Mouse (Mus musculus): Measurements from ENCODE around the gene Mcm9.

The Mcm9 gene

GRCm38 (mm10) chr10:53580137-53580536 is 50.1 kb downstream of the Mcm9 start:
- peak in 1 of 2 experiments; percentile 20 for DNase-seq (ENCODE audit: low spot score in 2 of 2)

GRCm38 (mm10) chr10:53568531-53568930 is 61.7 kb downstream of the Mcm9 start:
- no peak for DNase-seq (ENCODE audit: low spot score in 2 of 2)

DNA sequence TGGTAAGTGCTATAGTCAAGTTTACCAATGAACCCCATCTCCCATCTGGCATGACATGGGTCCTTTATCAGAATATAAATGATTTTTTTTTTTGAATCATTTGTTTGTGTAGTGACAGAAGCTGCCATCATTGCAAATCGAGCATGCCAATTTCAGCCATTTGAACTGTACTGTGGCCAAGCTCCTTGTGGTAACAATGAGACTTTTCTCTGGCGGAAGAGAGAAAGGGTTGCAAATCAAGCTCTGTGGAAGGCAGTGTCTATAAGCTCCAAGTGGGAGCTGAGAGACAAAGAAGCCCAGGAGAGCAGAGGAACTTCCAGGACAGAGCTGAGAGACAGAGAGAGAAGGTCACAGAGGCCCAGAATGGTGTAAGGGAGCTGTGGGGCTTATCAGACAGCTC is 64.7 kb downstream of the Mcm9 start:
- DNase-seq (ENCODE audit: low spot score in 2 of 2): no peak

DNA sequence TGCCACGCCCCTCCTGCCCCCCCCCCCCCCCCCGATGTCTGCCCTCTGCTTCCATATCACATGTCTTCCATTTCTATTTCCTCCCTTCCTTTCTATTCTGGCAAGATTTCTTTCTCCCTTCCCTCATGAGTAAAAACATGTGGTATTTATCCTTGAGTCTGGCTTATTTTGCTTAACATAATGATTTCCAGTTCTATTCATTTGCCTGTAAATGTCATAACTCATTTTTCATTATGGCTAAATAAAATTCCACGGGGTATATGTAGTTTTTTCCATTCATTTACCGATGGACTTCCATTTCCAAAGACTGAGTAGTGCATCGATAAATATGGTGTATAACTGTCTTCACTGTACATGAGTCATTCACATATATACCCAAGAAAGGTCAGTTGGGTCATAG is 68.2 kb downstream of the Mcm9 start:
- DNase-seq (ENCODE audit: low spot score in 2 of 2): no peak

DNA sequence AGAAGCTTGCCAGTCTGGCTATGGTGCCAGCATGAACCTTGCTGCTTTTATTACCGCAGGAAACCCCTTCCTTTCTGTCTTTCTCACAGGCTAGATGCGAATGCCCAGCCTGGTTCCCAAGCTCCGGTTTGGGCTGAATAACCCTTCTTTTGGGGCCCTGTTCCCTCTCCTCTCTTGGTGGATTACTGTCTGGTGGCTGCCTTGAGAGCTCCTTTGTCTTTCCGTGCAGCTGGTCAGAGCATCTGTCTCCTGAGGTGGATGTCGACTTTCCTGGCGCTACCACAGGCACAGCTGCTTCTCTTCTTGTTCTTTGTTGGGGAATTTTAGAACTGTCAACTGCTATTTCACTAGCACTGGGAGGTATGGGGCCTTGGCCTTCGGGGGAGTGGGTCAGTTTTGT is 92.6 kb downstream of the Mcm9 start:
- DNase-seq (ENCODE audit: low spot score in 2 of 2): peak in 1 of 2 experiments; percentile 17

DNA sequence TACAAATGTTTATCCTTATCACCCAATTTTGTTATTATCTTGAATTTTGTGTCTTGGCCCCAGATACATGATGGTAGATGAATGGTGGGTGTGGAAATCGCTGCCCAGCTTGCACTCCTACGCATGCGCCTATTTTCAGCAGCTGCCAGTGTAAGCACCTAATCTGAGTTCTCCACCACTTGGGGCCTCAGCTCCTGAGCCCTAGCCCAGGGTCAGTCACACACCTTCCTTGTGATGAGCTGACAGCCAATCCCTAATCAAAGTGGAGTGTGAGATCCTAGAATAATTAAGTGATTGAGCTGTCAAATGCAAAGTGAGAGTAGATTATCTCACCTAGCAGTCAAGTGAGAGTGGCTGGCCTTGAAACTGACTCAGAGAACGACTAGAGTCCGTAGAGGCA is 97.9 kb downstream of the Mcm9 start:
- DNase-seq (ENCODE audit: low spot score in 2 of 2): no peak

DNA sequence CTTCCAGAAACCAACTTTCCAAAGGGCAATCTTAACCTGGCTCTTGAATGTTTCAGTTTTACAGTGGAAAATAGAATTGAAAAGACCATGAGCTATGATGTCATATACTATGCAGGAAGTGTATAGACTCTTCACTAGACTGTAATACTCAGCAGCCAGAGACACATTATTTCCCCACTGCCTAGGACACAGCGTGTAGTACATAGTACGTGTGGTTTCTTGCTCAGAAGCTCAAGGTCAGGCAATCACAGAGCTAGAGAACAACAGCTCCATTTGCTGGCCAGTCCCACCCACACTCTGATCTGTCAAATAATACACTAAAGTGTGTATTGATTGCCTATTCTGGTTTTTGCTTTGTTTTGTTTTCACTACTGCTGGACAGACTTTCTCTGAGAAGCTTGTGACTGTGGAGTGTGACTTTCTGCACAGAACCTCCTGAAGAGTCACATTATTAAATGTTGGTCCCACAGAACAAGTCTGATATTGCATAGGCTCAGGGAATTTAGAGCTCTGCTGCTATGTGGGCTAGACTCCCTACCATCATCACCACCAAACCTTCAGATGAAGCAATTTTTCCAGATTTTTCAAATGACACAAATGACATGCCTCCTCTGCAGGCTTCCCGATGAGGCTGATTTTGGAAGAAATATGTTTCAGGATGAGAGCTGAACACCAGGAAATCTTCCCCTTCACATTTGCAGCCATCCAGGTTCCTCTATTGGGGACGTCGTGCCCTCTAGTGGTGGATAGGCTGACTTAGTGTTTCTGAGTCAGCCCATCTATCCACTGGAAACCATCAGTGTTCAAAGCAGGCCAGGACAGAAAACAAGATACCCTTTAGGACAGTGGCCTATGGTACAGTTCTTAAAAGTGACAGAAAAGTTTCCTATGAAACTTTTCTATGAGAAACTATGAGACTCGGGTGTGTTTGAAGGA is 102.1 kb downstream of the Mcm9 start:
- DNase-seq (ENCODE audit: low spot score in 2 of 2): peak; percentile 28 to 66

DNA sequence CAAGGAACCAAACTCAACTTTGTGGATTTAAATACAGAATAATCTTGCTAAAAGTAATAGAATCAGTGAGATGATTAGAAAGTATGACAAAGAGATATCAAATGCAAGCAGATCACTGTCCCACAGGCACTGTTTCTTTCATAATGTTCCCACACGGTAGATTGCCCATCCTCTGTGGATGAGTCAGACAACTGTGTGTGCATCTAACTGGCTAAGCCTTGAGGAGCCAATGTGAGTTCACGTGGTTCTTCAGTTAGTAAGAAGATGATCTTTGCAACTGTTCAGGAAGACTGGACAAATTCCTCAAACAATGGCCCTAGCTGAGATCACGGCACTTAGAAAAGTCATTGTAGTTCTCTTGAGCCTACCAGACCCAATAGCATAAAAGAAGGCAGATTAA is 102.9 kb downstream of the Mcm9 start:
- no peak for DNase-seq (ENCODE audit: low spot score in 2 of 2)

- DNase-seq (ENCODE audit: low spot score in 2 of 2): no peak
Measured at GRCm38 (mm10) chr10:53526350-53526749, 103.9 kb downstream of the Mcm9 start.

GRCm38 (mm10) chr10:53525265-53525976 is 104.8 kb downstream of the Mcm9 start:
- no peak for DNase-seq (ENCODE audit: low spot score in 2 of 2)

DNA sequence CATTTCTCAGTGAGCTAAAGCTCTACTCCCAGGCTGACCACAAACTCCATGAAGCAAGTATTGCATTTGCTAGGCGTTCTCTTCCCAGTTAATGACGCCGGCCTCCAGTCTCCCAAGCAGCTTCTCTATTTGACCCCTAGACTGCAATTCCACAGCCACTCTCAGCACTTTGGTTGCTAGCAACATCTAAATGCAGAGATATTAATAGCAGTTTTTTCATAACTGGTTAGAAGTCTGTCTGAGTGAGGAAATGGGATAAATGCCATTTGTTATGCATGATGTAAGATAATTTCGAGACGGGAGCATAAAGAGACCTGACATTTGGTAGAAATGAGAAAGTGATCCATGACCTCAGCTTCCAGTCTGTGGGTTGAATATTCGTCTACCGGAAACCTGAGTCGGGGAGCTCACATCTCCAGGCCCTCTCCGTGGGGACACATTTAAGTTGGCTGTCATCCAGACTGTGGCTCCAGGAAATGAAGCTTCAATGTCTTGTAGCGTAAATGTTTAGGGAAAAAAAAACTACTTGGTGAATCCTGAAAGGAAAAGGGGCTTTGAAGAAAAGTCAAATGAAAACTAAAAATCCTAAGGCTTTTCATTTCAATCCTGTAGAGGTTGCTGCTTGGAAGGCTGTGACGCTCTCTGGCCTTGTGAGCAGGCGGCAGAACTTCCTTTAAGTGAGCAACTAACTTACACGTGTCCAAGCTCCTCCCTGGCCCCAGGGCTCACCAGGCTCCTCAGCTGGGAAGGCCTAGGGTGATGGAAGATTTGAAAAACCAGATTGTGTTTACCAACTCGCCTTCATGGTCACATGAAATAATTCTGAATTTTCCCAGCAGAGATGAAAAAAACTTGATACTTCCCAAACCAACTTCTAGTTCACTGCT is 110.9 kb downstream of the Mcm9 start:
- DNase-seq (ENCODE audit: low spot score in 2 of 2): no peak

DNA sequence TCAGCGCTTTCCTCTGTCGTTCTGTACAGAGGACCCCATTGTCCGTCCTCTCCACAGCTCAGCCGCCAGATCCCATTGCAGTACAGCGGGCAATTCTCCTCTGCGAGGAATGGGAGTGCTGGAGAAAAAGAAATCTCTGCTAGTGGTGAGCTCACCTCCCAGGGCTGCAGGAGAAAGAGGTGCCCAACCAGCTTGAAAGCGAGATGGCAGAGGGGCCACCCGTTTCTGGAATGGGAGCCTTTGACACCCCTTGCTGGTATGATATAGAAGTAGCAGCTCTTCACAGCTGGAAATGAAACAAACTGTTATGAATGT is 111.7 kb downstream of the Mcm9 start:
- DNase-seq (ENCODE audit: low spot score in 2 of 2): no peak

GRCm38 (mm10) chr10:53517770-53518598 is 112.3 kb downstream of the Mcm9 start:
- DNase-seq (ENCODE audit: low spot score in 2 of 2): no peak

DNA sequence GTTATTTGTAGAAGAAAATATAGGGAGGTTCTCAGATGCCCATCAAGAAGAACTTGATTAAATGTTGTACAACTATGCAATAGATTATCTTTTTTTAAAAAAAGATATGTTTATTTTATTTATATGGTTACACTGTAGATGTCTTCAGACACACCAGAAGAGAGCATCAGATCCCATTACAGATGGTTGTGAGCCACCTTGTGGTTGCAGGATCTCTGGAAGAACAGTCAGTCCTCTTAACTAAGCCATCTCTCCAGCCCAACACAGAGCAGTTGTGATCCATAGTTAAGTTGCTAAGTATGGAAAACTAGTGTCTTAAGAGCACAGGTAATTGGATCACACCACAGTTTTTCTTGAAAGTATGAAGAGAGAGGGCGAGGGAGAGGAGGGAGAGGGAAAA is 117.7 kb downstream of the Mcm9 start:
- DNase-seq (ENCODE audit: low spot score in 2 of 2): no peak

- peak in 1 of 2 experiments; percentile 42 for DNase-seq (ENCODE audit: low spot score in 2 of 2)
Measured at GRCm38 (mm10) chr10:53509158-53509773, 121.0 kb downstream of the Mcm9 start.

GRCm38 (mm10) chr10:53508676-53509075 is 121.6 kb downstream of the Mcm9 start:
- no peak for DNase-seq (ENCODE audit: low spot score in 2 of 2)

- no peak for DNase-seq (ENCODE audit: low spot score in 2 of 2)
Measured at GRCm38 (mm10) chr10:53505526-53505925, 124.7 kb downstream of the Mcm9 start.

GRCm38 (mm10) chr10:53505069-53505468 is 125.2 kb downstream of the Mcm9 start:
- DNase-seq (ENCODE audit: low spot score in 2 of 2): no peak

DNA sequence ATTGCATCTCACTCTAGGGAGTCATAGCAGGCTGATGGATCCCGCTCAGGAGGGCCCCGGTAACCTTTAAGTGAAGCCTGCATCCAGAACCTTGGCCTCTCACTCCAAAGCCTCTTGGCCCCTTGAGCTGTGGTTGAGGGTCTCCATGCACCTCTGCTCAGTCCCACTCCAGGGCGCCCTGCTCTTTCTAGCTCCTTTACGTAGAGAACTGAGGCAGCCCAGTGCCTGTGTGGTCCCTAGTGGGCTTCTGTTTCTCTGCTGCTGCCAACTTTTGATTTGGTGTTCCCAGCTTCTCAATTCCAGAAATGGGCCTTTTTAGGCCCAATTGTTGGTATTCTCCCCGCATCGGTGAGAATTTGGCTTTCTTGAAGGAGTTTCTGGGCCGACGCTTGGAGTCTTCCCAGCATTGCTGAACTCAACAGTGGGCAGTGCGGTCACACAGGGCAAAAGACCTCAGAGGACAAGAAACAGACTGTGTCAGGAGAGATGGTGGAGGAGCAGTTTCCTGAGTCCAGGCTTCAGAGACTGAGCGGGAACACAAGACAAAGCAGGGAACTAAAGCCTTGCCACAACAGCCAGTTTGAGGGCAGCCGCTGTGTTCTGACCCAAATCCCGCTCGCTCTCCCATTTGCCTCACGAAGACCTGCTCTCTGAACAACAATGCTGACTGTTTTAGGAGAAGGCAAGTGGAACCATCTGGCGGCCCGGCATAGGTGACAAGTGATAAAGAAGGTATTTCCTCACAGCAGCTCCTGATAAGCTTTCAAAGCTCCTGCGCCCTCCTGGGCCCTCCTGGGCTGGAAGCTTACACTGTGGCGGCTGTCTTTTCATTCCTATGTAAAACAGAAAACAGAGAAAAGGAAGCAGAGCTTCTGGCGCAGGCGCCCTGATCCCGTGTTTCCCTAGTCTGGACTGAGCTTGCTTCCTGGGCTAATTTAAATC is 127.1 kb downstream of the Mcm9 start:
- DNase-seq (ENCODE audit: low spot score in 2 of 2): peak; percentile 29 to 57

DNA sequence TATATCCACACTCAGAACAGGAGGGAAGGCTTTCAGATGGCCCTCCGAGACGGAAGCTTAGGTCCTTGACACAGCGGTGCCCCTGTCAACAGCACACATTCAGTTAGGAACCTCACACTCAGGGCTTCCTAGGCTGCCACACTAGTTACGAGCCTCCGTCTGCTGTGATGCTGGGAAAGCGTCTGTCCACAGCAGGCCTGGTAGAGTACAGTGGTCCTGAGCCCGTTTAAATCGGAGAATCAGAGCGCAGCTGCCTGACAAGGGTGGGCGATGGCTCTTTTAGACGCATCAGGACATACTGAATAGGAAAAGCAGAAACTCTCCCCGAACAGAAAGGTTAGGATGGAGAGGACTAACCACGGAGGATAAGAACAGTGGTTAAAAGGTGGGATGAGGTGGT is 127.8 kb downstream of the Mcm9 start:
- DNase-seq (ENCODE audit: low spot score in 2 of 2): no peak

Data from frontal cortex, postnatal 10 days (tissue).